Mouse (Mus musculus) hematopoietic stem cell, adult 5-6 weeks (primary cell): ENCODE data around the gene Creb1. TPM values are rescaled to one million over a fixed set of nuclear protein-coding genes. Genes with fewer than 3 reads are reported as not detected.
"Not testable (repeated sequence)": the region's sequence is repeated elsewhere in the genome, so short reads cannot be mapped to it uniquely, and the experiment has no call there.

Experiments used
- ATAC-seq, 2 experiments: fragments of 125-278 bp in 1 of 2; replicated peaks in 1 of 2; 2 replicates each; pipeline ENCODE4 v1.8.0; 2016 to 2017; ENCODE audit warnings: inconsistent platforms in 2 of 2, mild to moderate bottlenecking in 2 of 2, moderate number of reproducible peaks in 2 of 2, low read depth in 1 of 2, moderate TSS enrichment in 1 of 2; ENCODE audit not compliant: low FRiP score in 2 of 2, poor library complexity in 2 of 2, severe bottlenecking in 2 of 2, insufficient read depth in 1 of 2, low TSS enrichment in 1 of 2
- total RNA-seq: library from RNA; stranded (forward); fragments of 172-1452, 232-1000 nt; gene quantifications from 2 replicates; pipeline ENCODE4 v1.2.3, GENCODE M21; 2017

The Creb1 gene
- total RNA-seq, 1 experiment from 2014 or later = 94.5 TPM

DNA sequence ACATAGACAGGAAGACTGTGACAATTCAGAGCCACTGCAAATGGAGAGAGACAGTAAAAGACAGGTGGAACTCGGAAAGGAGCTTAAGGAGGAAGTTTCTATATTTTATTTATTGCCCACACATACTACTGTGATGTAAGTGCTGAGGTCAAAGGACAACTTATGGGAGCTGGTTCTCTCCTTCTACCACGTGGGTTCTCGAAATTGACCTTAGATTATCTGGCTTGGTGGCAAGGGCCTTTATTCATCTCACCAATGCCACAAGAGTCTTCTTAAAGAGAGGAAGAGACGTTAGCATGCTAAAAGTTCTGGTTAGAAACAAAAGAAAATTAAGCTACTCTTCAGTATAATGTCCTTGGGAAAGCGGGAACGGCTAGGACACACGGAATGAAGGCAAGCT is 897 bp upstream of the Creb1 start:
- no peak for ATAC-seq

DNA sequence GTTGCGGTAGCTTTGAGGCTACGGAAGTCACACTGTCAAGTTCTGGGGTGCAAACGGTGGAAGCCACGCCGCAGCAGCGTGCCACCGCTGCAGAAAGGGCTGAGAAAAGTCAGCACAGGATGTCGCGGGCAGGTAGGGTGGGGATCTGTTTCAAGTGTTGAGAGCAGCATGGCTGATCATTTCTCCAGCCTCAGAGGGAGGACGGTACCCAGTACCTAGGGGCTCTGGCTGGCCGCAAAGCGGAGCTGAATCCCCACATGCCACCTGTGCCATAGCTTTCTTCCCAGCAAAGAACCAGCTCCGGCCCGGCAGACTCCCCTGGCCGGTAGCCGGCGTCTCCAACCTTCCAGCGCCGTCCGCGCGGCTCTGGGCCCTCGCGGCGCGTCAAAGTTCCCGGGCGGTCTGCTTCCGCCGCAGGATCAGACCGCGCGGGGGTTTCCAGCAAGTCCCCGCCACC is 350 bp upstream of the Creb1 start:
- peak; percentile 10 to 20 for ATAC-seq

DNA sequence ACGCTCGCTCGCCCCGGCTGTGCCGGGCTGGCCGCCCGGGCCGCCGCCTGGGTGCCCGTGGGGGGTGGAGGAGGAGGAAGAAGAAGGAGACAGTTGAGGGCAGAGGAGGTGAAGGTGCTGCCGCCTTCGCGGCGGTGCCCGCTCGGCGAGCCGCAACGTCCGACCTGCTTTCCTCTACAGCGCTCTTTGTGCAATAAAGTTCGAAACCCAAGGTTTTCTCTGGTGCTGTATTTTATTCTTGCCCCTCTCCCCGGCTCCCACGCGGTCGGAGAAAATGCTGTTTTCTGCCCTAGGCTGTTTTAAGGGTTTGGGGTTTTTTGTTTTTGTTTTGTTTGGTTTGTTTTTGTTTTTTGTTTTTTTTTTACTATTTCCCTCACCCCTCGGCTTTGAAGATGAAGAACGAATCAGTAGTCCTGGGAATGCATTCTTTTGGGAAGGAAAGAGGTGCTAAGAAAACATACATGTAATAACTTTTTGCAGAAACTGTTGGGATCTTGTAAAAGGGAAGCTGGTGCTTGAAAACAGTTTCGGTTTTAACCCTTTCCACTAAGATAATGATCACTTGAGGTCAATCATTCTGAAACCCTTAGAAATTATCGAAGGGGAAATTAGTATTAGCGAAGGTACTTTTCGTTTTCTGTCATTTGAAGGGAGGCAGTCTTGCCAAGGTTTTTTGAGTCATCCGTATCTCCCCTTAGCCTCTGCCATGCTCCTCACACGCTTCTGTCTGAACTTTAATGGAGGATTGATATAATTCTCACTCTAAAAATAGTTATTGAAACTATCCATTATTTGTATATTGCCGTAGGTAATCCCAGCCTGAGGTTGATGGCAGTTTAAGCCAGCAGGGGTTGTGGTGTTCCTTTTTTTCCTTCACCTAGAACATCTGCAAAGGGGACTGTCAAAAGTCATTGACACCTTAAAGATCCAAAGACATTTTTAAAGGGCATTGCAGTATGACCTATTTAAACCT is 1.3 kb downstream of the Creb1 start:
- no peak for ATAC-seq

DNA sequence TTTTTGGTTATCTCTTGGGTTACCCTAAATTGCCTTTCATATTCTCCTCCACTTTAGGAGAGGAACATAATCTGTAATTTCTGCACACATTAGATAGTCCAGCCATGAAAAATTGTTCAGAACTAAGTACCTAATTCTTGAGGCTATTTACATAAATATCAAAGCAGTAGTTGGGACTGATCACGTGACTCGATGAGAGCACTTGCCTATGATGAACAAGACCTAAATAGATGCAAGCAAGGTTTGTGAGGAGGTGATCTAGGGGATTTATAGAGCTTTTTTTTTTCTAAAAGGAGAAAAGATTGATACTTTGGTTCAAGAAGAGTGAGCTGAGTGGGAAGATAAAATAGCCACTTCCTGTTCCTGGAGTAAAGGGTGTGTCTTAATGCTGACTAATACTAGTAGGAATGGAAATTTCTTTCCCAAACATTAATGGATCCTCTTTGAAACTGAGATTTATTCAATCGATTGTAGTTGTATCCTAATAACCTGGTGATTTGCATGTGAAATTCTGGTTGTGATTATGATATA is 6.5 kb downstream of the Creb1 start:
- ATAC-seq = no peak

DNA sequence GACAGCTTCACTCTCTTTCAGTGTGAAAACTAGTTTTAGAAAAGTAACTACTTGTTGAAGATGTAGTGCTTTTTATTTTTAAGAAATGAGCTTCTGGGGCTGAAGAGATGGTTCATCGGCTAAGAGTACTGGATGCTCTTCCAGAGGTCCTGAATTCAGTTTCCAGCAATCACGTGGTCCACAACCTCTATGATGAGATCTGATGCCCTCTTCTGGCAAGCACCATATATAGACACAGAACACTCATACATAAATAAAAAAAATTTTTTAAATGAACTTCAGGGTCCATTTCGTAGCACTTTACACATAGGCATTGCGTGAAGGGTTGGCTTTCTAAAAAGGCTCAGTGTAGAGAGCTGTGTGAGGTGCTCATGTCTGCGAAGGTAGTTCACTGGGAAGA is 11.3 kb downstream of the Creb1 start:
- no peak for ATAC-seq

DNA sequence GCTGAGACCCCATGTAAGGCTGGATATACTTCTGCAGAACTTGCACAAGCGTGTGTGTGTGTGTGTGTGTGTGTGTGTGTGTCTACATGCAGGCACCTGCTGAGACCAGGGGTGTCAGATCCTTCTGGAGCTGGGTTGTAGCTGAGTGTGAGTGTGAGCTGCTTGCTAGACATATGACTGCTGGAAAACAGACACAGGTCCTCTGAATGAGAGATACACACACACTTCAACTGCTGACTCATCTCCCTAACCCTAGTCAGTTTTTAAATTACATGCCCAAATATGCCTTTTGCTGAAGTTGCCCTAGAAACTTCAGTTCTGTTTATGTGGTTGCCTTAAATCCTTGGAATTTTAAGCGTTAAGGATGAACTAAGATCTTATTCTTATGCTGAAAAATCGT is 13.6 kb downstream of the Creb1 start:
- no peak for ATAC-seq

DNA sequence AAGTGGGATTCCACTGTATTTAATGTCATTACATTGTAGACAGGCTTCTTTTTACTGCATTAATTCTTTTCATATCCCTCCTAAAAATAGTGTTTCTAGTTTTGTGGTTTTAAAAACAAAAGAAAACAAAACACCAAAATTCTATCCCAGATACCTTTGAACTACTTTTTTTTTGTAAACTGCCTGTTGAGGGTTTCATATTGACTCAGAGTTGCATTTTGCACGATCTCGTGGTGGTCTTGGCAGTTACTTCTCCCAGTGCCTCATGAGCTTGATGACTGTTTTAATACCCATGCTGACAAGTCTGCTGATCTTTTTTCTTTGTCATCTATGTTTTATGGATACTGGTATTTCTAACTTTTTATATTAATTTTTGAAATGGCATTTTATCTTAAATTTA is 16.9 kb downstream of the Creb1 start:
- ATAC-seq = no peak

DNA sequence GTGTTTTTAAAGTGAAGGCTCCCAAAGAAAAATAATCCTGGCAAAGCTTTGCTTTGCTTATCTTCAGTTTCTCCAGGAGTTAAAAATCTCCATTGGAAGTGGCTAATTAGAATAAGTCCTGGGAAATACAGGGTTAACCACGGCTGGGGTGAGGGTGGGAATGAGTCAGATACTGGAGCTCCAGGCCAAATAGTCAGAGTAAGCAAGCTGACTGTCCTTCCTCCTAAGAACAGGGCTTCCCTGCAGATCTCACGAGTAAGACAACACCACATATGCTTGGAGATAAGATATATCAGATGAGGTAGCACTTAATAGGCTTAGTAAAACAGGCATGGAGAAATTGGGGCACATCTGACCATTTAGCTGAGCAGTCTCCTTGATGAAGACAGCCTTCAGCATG is 19.5 kb downstream of the Creb1 start:
- no peak for ATAC-seq

DNA sequence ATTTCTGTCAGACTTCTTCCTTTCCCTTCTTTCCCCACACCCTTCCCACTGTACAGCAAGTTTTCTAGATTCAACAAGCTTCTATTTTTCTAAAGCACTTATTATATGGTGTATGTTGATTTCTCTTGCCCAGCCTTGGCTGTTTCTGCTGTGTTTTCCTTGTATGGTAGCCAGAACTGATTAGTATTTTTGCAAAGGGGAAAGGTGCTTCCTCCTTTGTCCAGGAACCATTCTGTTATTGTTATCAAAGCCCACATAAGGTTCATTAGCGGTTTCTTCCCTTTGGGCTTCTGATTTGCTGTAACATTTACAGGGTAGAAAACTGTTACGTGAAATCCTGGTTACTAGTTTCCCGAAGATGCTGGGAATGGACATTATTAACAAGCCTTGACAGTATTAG is 27.7 kb downstream of the Creb1 start:
- no peak for ATAC-seq

DNA sequence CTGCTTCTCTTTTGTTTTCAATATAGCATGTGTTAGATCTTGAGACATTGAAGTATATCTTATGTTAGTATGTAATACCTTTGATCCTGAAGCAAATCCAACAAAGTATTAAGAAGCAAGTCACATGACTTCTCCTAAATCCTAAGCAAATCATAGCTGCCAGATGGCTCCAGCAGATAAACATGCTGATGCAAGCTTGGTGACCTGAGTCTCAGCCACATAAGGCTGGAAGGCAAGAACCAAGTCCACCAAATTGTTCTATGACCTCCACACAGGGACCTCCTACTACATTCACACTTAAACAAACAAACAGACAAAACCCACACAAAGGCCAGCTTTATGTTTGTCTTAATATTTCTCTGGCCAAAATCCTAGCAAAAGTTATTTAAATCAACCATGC is 35.8 kb downstream of the Creb1 start:
- no peak for ATAC-seq

DNA sequence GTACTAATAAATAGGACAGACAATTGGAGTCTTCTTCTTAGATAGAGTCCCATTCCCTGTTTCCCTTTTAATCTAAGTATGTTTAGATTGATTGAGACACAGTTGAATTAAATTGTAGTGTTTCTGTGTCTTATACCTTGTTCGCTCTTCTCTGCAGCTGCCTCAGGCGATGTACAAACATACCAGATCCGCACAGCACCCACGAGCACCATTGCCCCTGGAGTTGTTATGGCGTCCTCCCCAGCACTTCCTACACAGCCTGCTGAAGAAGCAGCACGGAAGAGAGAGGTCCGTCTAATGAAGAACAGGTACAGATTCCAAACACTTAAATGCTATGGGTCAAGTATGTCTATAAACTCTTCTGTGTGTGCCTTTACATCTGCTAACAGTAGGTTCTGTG is 43.6 kb downstream of the Creb1 start:
- ATAC-seq = no peak

DNA sequence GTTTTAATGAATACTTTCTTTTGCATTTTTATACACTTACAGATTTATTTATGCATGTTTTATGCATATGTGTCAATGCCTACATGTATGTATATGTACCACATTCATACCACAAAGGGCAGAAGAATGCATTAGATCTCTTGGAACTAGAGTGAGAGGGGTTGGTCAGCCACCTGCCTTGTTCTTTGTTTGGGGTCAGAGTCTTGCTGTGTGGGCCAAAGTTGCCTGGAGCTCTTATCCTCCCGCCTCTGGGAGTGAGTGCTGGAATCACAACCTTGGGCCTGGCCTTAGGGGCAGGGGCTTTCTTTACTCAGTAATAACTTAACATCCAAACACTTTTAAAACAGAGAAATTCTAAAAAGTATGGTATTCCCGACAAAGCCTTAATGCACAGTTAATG is 44.3 kb downstream of the Creb1 start:
- ATAC-seq = no peak

DNA sequence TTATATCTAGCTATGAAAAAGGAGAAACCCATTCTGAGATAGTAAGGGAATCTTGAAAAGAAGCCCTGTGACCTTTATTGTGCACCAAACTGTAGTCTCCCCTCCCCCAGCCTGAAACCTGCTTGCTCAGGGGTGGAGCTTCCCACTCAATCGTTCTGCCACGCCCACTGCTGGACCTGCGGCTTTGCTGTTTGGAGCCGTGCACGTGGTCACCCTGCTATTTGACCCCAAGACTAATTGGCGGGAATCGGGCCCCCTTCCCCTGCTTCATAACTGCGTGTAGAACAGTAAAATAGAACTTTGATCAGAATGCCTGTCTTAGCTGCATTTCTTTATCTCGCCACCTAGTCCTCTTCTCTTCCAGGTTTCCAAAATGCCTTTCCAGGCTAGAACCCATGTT is 45.5 kb downstream of the Creb1 start:
- ATAC-seq = not testable (repeated sequence)

DNA sequence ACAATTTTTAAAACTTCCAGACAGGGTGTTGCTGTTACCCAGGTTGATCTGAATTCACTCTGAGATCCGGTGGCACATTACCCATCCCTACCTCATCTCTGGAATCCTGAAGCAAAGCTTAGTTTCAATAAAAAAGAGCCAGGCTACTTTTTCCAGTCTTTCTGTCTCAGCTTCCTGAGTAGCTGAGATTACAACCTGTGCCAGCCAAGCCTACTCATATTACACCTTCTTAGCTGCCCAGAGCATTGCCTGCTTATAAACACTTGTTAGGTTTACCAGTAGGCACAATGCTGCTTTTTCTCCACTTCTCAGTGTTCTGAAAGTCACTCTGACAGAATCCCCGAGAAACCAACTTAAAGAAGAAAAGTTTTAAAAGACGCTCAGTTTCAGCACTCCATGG is 46.4 kb downstream of the Creb1 start:
- ATAC-seq = no peak

DNA sequence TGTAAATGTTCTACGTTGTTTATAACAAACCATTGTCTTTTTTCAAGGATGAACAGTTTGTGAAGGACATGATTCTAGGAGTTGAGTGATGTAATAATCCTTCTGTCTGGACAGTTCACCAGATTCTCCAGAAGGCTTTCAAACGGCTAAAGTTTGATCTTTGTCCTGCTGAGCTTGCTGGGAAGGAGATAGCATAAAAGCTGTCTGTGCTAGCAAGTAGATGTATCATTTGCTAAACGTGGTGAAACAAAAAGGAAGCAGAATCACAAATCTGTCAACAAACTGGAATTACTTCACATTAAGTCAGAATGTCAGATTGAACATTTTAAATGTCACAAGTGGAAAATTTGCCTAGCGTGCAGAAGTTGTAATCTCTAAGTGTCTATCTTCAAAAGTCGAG is 66.5 kb downstream of the Creb1 start:
- no peak for ATAC-seq

DNA sequence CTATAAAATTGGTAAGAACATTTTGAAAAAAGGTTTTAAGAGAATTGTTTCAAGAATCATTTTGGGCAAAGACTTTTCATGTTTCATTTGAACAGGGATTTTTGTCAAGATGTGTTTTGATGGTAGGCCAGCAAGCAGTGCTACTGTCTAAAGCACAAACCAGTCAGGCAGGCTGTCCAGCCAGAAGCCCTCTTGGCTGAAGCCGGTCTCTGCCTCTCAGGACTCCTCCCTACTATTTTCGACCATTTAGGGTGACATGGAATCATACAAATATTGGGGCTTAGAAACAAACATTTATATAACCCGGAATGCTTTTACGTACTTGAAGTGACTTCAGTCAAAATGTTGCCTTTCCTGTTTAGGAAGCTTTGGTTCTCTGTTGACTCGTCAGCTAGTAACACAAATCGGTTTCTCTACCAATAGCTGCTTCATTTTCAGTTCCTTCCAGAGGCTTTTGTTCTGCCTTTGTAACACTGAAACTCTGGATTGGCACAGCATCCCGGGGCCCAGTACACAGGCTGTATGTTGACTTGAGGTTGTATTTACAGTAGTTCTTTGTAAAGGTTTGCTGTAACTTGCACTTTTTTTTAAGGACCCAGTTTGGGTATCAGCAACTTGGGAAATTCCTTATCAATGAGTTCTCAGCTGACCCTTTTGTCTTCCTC is 68.1 kb downstream of the Creb1 start:
- ATAC-seq = no peak

DNA sequence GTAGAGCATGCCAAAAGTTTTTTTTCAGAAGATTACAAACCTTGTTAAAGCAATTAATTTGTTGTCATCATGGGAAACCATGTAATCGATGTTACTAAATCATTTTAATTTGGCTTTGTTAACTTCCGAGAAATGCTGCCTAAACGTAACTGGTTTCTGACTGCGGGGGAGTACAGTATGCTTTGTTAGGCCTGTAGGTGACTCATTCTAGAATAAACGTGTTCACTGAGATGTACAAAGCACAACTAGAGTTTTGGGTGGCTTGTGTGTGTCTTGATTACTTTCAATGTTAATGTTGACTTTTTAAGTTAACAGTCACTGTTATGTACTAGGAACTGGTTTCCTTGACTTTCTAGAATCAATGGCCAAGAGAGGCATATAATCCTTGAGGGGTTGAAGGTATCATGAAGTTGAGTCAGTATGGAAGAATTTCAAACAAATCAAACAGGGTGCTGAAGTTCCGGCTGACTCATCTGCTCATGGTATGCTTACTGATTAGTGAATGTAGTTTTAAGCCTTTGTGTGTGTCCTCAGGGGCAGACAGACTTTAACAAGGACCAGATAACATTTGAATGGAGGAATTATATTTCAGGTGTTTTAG is 68.9 kb downstream of the Creb1 start:
- ATAC-seq = no peak

DNA sequence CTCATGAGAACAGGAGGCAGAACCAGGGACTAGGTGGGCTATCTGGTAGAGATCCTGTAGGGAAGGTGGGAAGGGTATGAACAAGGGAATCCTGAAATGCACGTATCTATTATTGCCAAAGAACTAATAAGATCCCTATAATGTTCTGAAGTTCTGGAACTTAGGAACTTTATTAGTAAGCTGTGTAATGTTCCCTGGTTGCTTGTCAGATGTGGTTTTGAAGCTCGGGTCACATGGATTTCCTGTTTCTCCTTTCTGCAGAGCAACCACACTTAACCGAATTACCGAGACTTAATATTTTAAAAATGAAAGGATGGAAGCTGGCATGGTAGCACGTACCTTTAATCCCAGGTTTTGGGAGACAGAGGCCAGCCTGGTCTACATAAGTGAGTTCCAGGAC is 70.9 kb downstream of the Creb1 start:
- peak; percentile 75 to 81 for ATAC-seq
